Mouse (Mus musculus): ENCODE measurements around the gene Ceacam12.
"Not testable (repeated sequence)": the region's sequence is repeated elsewhere in the genome, so short reads cannot be mapped to it uniquely, and the experiment has no call there.

Ceacam12 gene

DNA sequence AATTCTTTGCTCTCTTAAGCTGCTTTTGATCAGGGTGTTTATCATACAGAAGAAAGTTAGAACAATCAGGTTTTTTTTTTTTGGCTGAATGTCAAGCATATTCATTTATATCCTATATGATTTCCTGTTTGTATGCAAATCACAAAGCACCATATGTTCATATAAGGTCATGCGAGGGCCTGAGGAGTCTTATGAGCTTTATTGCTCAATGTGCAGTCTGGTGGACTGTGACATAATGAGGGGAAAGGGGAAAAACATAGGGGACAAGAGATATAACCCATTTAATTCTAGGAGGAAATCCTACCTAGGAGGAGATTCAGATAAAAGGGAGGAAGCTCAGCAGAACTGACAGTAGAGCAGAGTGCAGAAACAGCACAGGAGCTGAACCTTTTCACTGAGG lies at the start of gene Ceacam12:
Gene Ceacam12, plus strand, starts transcription at position 301 of the 400 bp plus-strand sequence.
- DNase-seq (ENCODE audit: low read depth, low spot score), result no peak

GRCm38 (mm10) chr7:18073821-18074220 lies 8.1 kb downstream of the Ceacam12 start:
- not testable (repeated sequence) for DNase-seq (ENCODE audit: low read depth, low spot score)

GRCm38 (mm10) chr7:18100785-18101184 lies 35.1 kb downstream of the Ceacam12 start:
- no peak for DNase-seq (ENCODE audit: low read depth, low spot score)

All from skeletal muscle tissue, adult 2 months (tissue).